8 mouse cellular contexts compared by ENCODE assay signal in the genomic region with DNA sequence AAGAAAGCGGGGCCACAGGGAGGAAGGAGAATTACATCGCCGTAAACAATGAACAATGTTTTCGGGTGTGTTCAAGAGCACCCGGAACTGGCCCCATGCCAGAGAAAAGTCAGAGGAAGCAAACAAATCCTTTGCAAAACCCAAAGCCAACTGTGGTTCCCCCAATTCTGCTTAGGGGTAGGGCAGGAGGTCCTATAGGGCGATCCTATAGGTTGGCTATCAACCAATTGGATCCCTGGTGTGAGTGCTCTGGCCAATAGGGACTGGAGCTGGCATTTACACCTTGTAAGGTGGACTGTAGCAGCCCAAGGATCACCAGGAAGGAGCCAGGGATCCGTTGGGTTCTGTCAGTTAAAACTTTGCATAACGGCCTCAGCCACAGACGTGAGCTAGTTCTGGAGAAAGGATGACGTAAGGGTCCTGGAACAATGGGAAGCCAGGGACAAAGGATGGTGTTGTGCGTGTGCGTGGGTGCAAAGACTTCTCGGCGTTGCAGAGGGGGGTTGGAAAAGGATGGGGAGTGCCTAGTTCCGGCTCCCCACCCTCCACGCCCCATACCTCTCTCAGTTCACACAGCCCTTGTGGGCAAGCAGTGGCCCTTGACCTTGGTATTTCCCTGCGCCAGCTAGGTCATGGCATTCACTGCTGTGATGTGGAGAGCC. TPM values are rescaled to one million over a fixed set of nuclear protein-coding genes. Genes with fewer than 3 reads are reported as not detected.
DNase-seq lines count a peak whose midpoint lies in the region; ATAC-seq and TF ChIP-seq lines count a peak whose summit lies in the region.

No protein-coding gene starts in this region.

- H3K36me3 ChIP-seq in lung, embryonic 14.5 days (ENCODE audit: insufficient read depth): no peaks in the 10 kb centered on the region

- H3K27me3 ChIP-seq in lung, embryonic 14.5 days (ENCODE audit: insufficient read depth, low read length): no peaks in the 10 kb centered on the region

- peak; percentile 66; the same call in 1 of the 2 replicates for ATAC-seq in lung, embryonic 14.5 days (ENCODE audit: insufficient read depth)

- H3K9ac ChIP-seq in lung, embryonic 14.5 days: no peak overlapping the region

- H3K4me2 ChIP-seq in lung, embryonic 14.5 days: peak overlapping the region; percentile 10; the same call in 1 of the 2 replicates

- 42% methylated on average over 17 of the region's 17 CpGs for WGBS in lung, embryonic 14.5 days

- no peaks in the 10 kb centered on the region for H3K9me3 ChIP-seq in lung, embryonic 14.5 days (ENCODE audit: low read depth, low read length)

- intact Hi-C loops in gastrocnemius, postnatal 14 days (cut with DNase I; ENCODE audit: low total_unique reads): loop anchor here (5.0 kb wide), 1 partner anchor 35 kb away; a partner anchor contains a TSS
- intact Hi-C loops in heart, postnatal 36 days (cut with DNase I): loop anchor here (2.0 kb wide), 1 partner anchor 20 kb away; no protein-coding TSS in a partner anchor
- intact Hi-C loops in left cerebral cortex, postnatal 25 days (cut with DNase I): no loop called here

- peak overlapping the region; percentile 94 for H3K27ac ChIP-seq in brown adipose tissue, adult 24 weeks (replicated peaks; ENCODE audit: low read depth, low read length)
- peak overlapping the region; percentile 54; the same call in 1 of the 2 replicates for H3K27ac ChIP-seq in lung, embryonic 14.5 days (ENCODE audit: low read depth)

- peak; percentile 38 for DNase-seq in gastrocnemius, postnatal 14 days
- DNase-seq in gastrocnemius, postnatal 25 days: no peak
- DNase-seq in heart, postnatal 36 days: peak; percentile 53 to 54
- DNase-seq in lung, embryonic 14.5 days: peak; percentile 58
- DNase-seq in urinary bladder, postnatal 36 days (ENCODE audit: low spot score in 2 of 2): no peak
- no peak for DNase-seq in left cerebral cortex, postnatal 25 days (ENCODE audit: low spot score in 2 of 2)
- DNase-seq in cerebellum, postnatal 14 days: no peak

- TF ChIP-seq CTCF in lung, embryonic 14.5 days (IDR thresholded peaks at IDR 0.05; ENCODE audit: low read depth): no peak

- H3K4me1 ChIP-seq in brown adipose tissue, adult 24 weeks (ENCODE audit: control insufficient read depth, insufficient read depth, insufficient read length, low read length): peaks cover 22% of the 10 kb centered on the region
- peaks cover 12% of the 10 kb centered on the region; the same call in 1 of the 2 replicates for H3K4me1 ChIP-seq in lung, embryonic 14.5 days (ENCODE audit: insufficient read depth)

- H3K4me3 ChIP-seq in brown adipose tissue, adult 24 weeks (ENCODE audit: insufficient read depth, low read depth, low read length): no peak overlapping the region
- no peak overlapping the region for H3K4me3 ChIP-seq in lung, embryonic 14.5 days (ENCODE audit: low read depth, low read length)

RNA-seq across cellular contexts. Expression of a gene that starts 34.5 kb away (rescaled TPM):
- total RNA-seq in gastrocnemius, postnatal 14 days (2021): 10 to 100 TPM; 41.0 to 50.9 TPM
- total RNA-seq in gastrocnemius, postnatal 25 days (2021): 10 to 100 TPM; 28.6 to 38.0 TPM
- 112 and 125 TPM in 2 replicates for polyA plus RNA-seq in brown adipose tissue, adult 24 weeks (2012; ENCODE audit: insufficient read depth, insufficient read length, missing spikeins)
- 100 to 1,000 TPM; 241 to 254 TPM for total RNA-seq in heart, postnatal 36 days (2021)
- polyA plus RNA-seq in lung, embryonic 14.5 days (2014; fragmentation: Nextera tagmentation; extraction: Ambion mirVana): 128 and 133 TPM in 2 replicates
- 10 to 100 TPM; 31.8 to 34.1 TPM for total RNA-seq in left cerebral cortex, postnatal 25 days (2021)

RNA-seq across cellular contexts. Expression of a gene that starts 46.0 kb away (rescaled TPM):
- 10 to 100 TPM; 57.8 to 68.3 TPM for total RNA-seq in gastrocnemius, postnatal 14 days (2021)
- 10 to 100 TPM; 52.9 to 58.1 TPM for total RNA-seq in gastrocnemius, postnatal 25 days (2021)
- polyA plus RNA-seq in brown adipose tissue, adult 24 weeks (2012; ENCODE audit: insufficient read depth, insufficient read length, missing spikeins): 32.7 and 42.7 TPM in 2 replicates
- 10 to 100 TPM; 59.1 to 69.9 TPM for total RNA-seq in heart, postnatal 36 days (2021)
- 201 and 224 TPM in 2 replicates for polyA plus RNA-seq in lung, embryonic 14.5 days (2014; fragmentation: Nextera tagmentation; extraction: Ambion mirVana)
- 100 to 1,000 TPM; 122 to 124 TPM for total RNA-seq in left cerebral cortex, postnatal 25 days (2021)

Comparison
In these comparisons a context has a peak if more than half of its experiments do, and no peak if none do; other contexts are left out.
1. DNase-seq: peak in gastrocnemius, postnatal 14 days (single experiment), heart, postnatal 36 days (2 of 2) and lung, embryonic 14.5 days (single experiment); none in gastrocnemius, postnatal 25 days (single experiment), urinary bladder, postnatal 36 days (0 of 2), left cerebral cortex, postnatal 25 days (0 of 2) and cerebellum, postnatal 14 days (0 of 2).
2. RNA of a gene that starts 34.5 kb away (total RNA-seq): 241 to 254 TPM in heart, postnatal 36 days; 41.0 to 50.9 TPM in gastrocnemius, postnatal 14 days, 28.6 to 38.0 TPM in gastrocnemius, postnatal 25 days and 31.8 to 34.1 TPM in left cerebral cortex, postnatal 25 days; every median in the first group is over 4 times any median in the second.